Mouse (Mus musculus) limb, embryonic 11.5 days (tissue): ENCODE measurements at regions not wholly inside any gene's neighbourhood (a gene's known extent, or its start where the extent isn't known, plus 50 kb on each side); places are given as distances from the start of the nearest gene placed in this dataset.

ENCODE experiments used
- ATAC-seq: fragments of 200-750 bp; cut with Nextera tagmentation; 2 replicates; pipeline ENCODE4 v1.8.0; 2017; ENCODE audit warnings: low read depth; ENCODE audit not compliant: insufficient number of reproducible peaks, low FRiP score, low TSS enrichment
- DNase-seq: peaks from one replicate; pipeline ENCODE4 v3.0.0-alpha.2; 2015; ENCODE audit warnings: low spot score
- H3K27ac ChIP-seq: fragments of 300-500 bp; sonication (generic); replicated peaks from 2 replicates; pipeline ENCODE4 v1.5.1; 2014; ENCODE audit warnings: low read depth, mild to moderate bottlenecking, low read length
- H3K27me3 ChIP-seq: fragments of 300-500 bp; sonication (generic); 2 replicates; pipeline ENCODE4 v1.6.1; 2014; ENCODE audit warnings: mild to moderate bottlenecking, low read length, mixed read lengths; ENCODE audit not compliant: control insufficient read depth, insufficient read depth
- H3K36me3 ChIP-seq: fragments of 300-500 bp; sonication (generic); 2 replicates; pipeline ENCODE4 v1.6.1; 2014; ENCODE audit warnings: mild to moderate bottlenecking, low read length, moderate library complexity, mixed read lengths; ENCODE audit not compliant: control insufficient read depth, insufficient read depth
- H3K4me1 ChIP-seq: fragments of 300-500 bp; sonication (generic); 2 replicates; pipeline ENCODE4 v1.6.1; 2014; ENCODE audit warnings: low read length, mixed read lengths; ENCODE audit not compliant: control insufficient read depth, insufficient read depth
- H3K4me2 ChIP-seq: fragments of 300-500 bp; sonication (generic); 2 replicates; pipeline ENCODE4 v1.6.1; 2014; ENCODE audit warnings: low read depth, mild to moderate bottlenecking, moderate library complexity; ENCODE audit not compliant: severe bottlenecking
- H3K4me3 ChIP-seq: fragments of 300-500 bp; sonication (generic); 2 replicates; pipeline ENCODE4 v1.5.1; 2014; ENCODE audit warnings: low read depth, low read length
- H3K9ac ChIP-seq: fragments of 300-500 bp; sonication (generic); 2 replicates; pipeline ENCODE4 v1.6.1; 2014; ENCODE audit warnings: mild to moderate bottlenecking, low read length
- H3K9me3 ChIP-seq: fragments of 300-500 bp; sonication (generic); 2 replicates; pipeline ENCODE4 v1.6.1; 2016; ENCODE audit warnings: low read length; ENCODE audit not compliant: control insufficient read depth
- WGBS: fragments of 180-500 bp; shearing (Covaris S2); extraction: QIAGEN DNeasy Blood & Tissue Kit; methylation state at CpG from one replicate; pipeline ENCODE4 v1.1.7; 2014; 5-methylcytosine and 5-hydroxymethylcytosine counted together

DNA sequence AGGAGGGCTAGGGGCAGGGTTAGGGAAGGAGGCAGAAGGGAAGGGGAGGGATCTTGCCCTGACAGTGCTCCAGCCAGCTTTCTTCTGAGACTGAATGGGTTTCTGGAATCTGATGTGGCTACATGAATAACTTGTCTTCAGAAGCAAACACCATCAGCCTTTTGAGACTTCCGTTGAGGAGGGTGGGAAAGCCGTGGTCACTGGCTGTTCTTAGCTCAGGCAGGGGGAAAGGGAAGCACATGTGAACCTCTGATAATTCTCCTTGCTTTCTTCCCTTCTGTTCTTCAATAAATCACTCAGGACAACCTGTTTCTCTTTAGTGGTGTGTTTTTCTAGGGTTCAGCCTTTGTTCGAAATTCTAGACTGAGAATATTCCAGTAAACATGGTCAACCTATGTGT is 148.9 kb downstream of the Bcl11a start:
- no peaks in the 10 kb centered on the region for H3K27me3 ChIP-seq
- no peaks in the 10 kb centered on the region for H3K4me1 ChIP-seq
- H3K9me3 ChIP-seq: no peaks in the 10 kb centered on the region

DNA sequence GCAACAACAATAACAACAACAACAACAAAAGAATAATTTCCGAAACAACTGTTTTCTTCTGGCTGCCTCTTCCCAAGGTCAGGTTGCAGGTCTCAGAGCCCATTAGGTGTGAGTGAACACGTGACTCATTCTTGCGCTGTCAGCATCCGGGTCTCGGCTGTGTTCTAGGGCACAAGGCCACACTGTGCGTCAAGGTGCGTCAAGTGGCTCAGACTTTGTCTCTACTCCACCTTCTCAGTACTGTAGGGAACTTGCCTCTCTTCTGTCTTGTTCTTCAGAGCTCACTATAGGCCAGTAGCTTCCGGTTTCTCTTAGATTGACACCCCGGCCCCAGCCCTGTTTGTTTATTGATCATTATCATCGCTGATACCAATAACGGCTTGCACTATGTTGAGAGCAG is 155.5 kb downstream of the Bcl11a start:
- Histone ChIP-seq H3K27ac (no peak overlapping the region), H3K4me2 (no peak overlapping the region), H3K9me3 (no peaks in the 10 kb centered on the region), H3K9ac (no peak overlapping the region), H3K4me1 (0 out of 2 replicates have a peak, but pooled peaks cover 2% of the 10 kb centered on the region), H3K36me3 (no peaks in the 10 kb centered on the region), H3K4me3 (no peak overlapping the region), H3K27me3 (no peaks in the 10 kb centered on the region)
- DNase-seq (no peak), ATAC-seq (no peak)
- WGBS: 78% methylated on average over 11 of the region's 11 CpGs

More for the DNA sequence above, 148.9 kb downstream of the Bcl11a start:
- no peak overlapping the region for H3K9ac ChIP-seq
- no peak overlapping the region for H3K4me2 ChIP-seq
- ATAC-seq: no peak
- no peak overlapping the region for H3K4me3 ChIP-seq
- no peak overlapping the region for H3K27ac ChIP-seq
- no peaks in the 10 kb centered on the region for H3K36me3 ChIP-seq
- 80% methylated on average over 3 of the region's 3 CpGs for WGBS
- no peak for DNase-seq

DNA sequence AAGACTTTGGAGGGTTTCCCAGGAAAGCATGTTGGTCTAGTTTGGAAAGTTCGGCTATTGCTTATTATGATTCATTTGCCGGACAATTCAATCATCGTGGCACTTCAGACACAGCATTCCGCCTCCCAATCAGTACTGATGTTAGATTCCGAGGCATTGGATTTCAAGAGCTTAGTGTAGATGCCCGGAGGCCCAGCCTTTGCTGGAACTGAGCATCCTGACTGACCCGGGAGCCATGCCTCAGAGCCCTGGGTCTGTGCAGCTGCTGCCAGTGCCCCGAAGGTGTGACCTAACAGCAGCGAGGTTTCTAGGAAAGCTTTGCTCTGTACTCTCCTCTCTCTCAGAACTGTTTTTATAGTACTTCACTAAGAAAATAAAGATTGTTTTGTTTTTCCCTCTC is 156.0 kb downstream of the Bcl11a start:
- 0 out of 2 replicates have a peak, but pooled peaks cover 2% of the 10 kb centered on the region for H3K4me1 ChIP-seq
- WGBS: 52% methylated on average over 9 of the region's 9 CpGs
- DNase-seq: no peak

DNA sequence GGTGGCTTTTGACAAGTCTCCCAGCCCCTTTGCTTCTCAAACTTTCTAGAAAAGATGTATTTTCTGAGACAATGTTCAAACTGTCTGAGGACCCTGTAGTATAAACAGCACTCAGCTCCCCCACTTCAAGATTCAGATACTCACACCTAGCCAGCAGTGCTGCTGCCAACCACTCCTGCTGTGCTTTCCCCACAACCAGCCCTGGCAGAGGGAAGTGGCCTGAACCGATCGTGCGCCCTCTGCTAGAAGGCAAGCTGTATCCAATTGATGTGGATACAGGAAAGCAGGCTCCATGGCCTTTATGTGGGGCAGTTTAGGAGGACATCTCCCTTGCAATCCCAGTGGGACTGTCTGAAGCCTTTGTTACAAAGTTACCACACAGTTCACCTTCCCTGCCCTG is 156.6 kb downstream of the Bcl11a start:
- WGBS: 56% methylated on average over 3 of the region's 3 CpGs

More for the DNA sequence above, 156.0 kb downstream of the Bcl11a start:
- Histone ChIP-seq H3K4me3 (no peak overlapping the region), H3K27me3 (no peaks in the 10 kb centered on the region), H3K9me3 (no peaks in the 10 kb centered on the region), H3K9ac (no peak overlapping the region), H3K36me3 (no peaks in the 10 kb centered on the region), H3K27ac (no peak overlapping the region), H3K4me2 (no peak overlapping the region)
- ATAC-seq: no peak

DNA sequence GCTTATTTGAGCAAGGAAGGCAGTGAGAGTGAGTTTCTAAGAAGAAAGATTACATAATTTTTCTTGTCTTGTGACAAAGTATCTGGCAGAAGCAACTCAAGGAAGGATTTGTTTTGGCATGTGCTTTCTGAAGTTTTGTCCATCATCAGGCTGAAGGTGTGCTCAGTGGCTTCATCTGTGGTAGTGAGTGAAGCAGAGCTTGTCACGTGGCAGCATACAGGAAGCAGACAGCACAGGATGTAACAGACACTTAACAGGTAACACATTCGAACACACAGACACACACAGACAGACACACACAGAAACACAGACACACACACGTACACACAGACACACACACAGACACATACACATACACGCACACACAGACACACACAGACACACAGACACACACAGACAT is 157.5 kb downstream of the Bcl11a start:
- Histone ChIP-seq H3K27me3 (no peaks in the 10 kb centered on the region), H3K4me1 (0 out of 2 replicates have a peak, but pooled peaks cover 2% of the 10 kb centered on the region), H3K9ac (no peak overlapping the region), H3K4me2 (no peak overlapping the region), H3K27ac (no peak overlapping the region), H3K4me3 (no peak overlapping the region), H3K9me3 (no peaks in the 10 kb centered on the region), H3K36me3 (no peaks in the 10 kb centered on the region)
- ATAC-seq: no peak
- WGBS: 85% methylated on average over 4 of the region's 4 CpGs
- DNase-seq: no peak

More for the DNA sequence above, 156.6 kb downstream of the Bcl11a start:
- Histone ChIP-seq H3K9ac (no peak overlapping the region), H3K4me3 (no peak overlapping the region), H3K36me3 (no peaks in the 10 kb centered on the region), H3K4me2 (no peak overlapping the region), H3K27ac (no peak overlapping the region), H3K27me3 (no peaks in the 10 kb centered on the region), H3K4me1 (0 out of 2 replicates have a peak, but pooled peaks cover 2% of the 10 kb centered on the region), H3K9me3 (no peaks in the 10 kb centered on the region)
- no peak for ATAC-seq
- no peak for DNase-seq

DNA sequence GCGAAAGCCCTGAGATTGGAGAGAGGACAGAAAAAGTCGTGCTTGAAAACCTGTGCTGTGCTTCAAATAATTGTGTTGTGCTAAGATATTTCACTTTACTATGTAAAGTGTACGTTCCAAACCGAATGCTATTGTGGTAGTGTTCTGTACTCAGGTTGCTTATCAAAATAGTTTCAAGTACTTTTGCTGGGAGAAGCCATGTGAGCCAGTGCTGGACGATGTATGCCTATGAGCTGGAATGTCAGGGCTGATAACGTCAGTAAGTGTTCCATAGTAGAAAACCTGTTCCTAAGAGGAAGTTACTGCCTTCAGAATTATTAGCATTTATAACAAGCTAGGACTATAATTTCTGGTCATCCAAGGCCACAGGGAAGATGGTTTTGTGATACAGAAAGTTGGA is 161.8 kb downstream of the Bcl11a start:
- H3K4me2 ChIP-seq: no peak overlapping the region
- H3K27me3 ChIP-seq: no peaks in the 10 kb centered on the region
- 88% methylated on average over 6 of the region's 6 CpGs for WGBS
- H3K4me3 ChIP-seq: no peak overlapping the region
- DNase-seq (no peak), ATAC-seq (no peak)
- peaks cover 17% of the 10 kb centered on the region for H3K4me1 ChIP-seq
- no peaks in the 10 kb centered on the region for H3K36me3 ChIP-seq
- no peak overlapping the region for H3K27ac ChIP-seq
- H3K9ac ChIP-seq: no peak overlapping the region
- H3K9me3 ChIP-seq: no peaks in the 10 kb centered on the region

DNA sequence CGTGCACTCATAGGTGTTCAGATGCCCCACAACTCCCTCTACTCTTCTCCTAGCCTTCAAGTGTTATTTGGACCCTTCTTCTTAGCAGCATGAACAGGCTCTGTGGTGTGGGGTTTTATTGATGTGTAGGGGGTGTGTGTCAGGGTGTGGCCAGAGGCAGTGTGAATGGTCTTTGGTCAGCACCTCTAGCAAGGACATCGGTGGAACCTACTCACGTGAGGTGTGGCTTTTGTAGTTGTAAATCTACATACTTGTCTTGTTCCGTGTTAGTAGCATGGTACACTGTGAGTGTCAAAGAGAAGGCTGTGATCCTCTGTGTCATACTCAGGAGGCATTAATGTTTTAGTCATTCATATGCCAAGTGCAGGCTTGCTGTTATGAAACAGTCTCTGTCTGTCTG is 164.2 kb downstream of the Bcl11a start:
- no peak overlapping the region for H3K9ac ChIP-seq
- WGBS: 59% methylated on average over 4 of the region's 4 CpGs

DNA sequence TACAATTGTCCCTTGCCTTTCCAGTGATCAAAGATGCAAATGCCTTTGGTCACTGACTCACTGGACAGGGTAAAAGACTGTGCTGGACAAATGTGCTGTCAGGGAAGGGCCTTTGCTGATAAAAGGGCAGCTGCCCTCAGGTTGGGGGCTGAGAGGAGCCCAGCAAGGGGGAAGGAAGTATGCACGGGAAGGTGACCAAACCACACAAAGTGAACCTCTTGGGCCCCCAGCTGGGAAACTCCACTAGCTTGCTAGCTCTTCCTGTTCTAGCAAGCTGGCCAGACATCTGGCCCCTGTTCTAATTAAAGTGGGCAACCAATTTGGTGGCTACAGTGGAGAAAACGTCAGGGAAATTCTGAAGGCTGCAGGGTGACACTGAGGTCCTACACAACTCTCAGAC is 165.0 kb downstream of the Bcl11a start:
- H3K9ac ChIP-seq: no peak overlapping the region
- no peak overlapping the region for H3K4me3 ChIP-seq
- no peaks in the 10 kb centered on the region for H3K27me3 ChIP-seq
- ATAC-seq (no peak), DNase-seq (peak; percentile 34)
- no peaks in the 10 kb centered on the region for H3K36me3 ChIP-seq
- H3K9me3 ChIP-seq: no peaks in the 10 kb centered on the region
- no peak overlapping the region for H3K4me2 ChIP-seq
- H3K27ac ChIP-seq: no peak overlapping the region
- WGBS: 7% methylated on average over 2 of the region's 2 CpGs
- peaks cover 21% of the 10 kb centered on the region for H3K4me1 ChIP-seq

More for the DNA sequence above, 164.2 kb downstream of the Bcl11a start:
- H3K36me3 ChIP-seq: no peaks in the 10 kb centered on the region
- ATAC-seq: no peak
- no peak for DNase-seq
- H3K27ac ChIP-seq: no peak overlapping the region
- no peaks in the 10 kb centered on the region for H3K27me3 ChIP-seq
- no peak overlapping the region for H3K4me3 ChIP-seq
- H3K4me1 ChIP-seq: peaks cover 21% of the 10 kb centered on the region
- no peak overlapping the region for H3K4me2 ChIP-seq
- H3K9me3 ChIP-seq: no peaks in the 10 kb centered on the region

DNA sequence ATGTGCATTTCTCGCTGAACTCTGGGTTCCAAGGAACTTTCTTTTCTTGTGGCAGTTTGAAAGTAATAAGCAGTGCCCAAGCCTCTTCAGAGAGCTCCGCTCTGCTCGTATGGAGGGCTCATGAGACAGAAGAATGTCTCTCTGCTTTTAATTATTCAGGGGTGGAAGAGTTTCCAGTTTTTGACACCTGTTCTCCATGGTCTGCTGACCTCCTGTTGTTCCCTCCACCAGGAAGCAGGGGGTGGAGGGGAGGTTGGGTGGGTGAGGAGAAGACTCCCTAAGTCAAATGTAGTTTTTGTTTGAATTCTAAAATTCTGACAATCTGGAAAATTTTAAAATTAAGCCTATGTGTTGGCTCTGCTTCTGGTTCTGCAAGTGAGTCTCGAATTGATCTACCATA is 167.5 kb downstream of the Bcl11a start:
- H3K27ac ChIP-seq: no peak overlapping the region
- no peak overlapping the region for H3K4me2 ChIP-seq
- 55% methylated on average over 4 of the region's 4 CpGs for WGBS
- H3K27me3 ChIP-seq: 0 out of 2 replicates have a peak, but pooled peaks cover 2% of the 10 kb centered on the region
- H3K9me3 ChIP-seq: no peaks in the 10 kb centered on the region
- no peaks in the 10 kb centered on the region for H3K36me3 ChIP-seq
- no peak for DNase-seq
- ATAC-seq: no peak
- H3K4me3 ChIP-seq: no peak overlapping the region
- no peak overlapping the region for H3K9ac ChIP-seq
- peaks cover 23% of the 10 kb centered on the region for H3K4me1 ChIP-seq
